Mouse (Mus musculus): ENCODE data around the gene Slc25a13. TPM values are rescaled to one million over a fixed set of nuclear protein-coding genes. Genes with fewer than 3 reads are reported as not detected.
A peak's percentile ranks its signal among the peaks of the same experiment; 100 is the strongest.
"Not testable (repeated sequence)": the region's sequence is repeated elsewhere in the genome, so short reads cannot be mapped to it uniquely, and the experiment has no call there.

The Slc25a13 gene
- polyA plus RNA-seq, 1 experiment, result 2.6 TPM

DNA sequence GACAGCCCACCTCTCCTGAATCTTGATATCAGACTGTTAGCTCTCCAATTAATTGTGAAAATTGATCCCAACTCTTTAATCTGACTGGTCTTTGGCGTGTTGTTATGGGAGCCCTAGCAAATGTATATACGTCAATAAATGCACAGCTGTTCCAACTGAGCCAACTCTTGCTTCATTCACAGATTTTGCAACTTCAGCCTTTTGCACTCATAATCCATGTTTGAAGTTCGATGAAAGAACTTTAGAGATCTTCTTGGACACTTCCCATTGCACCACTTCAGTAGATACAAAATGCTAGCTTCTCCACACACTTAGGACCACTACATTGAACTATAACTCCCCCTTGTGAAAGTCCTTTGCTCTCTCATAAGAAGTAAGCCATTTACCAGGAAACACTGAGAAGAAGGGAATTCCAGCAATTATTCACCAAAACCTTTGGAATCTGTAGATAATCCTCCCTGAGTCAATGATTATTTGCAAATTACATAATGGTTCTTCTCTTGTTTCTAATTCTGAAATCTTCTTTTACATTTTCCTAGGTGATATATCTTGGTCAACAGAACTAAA is 11.3 kb downstream of the Slc25a13 start:
- DNase-seq (ENCODE audit: extremely low spot score in 1 of 2, low spot score in 1 of 2), result no peak

DNA sequence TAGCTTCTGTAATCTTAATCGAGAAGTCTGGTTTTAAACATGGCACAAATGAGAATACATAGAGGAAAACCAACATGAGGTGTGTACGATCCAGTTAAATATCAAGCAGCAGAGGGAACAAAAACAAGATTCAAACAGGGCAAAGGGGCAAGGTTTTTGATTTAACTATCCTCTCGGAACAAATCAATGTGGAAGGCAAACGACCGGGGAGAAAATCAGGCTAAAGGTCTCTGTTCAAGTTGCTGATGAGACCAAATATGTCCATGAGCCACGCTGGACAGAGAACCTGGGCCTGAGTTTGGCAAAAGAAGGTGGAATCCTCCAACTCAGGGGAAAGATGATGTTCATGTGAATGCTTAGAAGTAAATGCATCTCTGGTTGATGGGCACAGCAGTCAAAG is 14.5 kb downstream of the Slc25a13 start:
- no peak for DNase-seq (ENCODE audit: extremely low spot score in 1 of 2, low spot score in 1 of 2)

DNA sequence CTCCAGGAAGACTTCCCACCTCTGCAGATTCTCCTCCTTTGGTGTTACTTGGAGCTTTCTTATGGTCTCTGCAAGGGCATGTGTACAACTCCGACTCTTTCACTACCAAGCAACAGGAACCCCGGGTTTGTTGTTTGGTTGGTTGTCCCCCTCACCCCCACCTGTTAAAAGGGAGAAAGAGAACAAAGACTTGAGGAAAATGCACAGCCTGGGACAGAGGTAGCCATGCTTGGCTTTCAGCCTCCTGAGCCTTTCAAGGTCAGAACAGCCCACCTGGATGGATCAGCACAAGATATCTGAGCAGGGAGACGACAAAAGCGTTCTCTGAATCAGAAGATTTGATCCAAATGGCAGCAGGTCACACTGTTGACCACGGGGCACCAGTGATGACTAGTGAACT is 15.0 kb downstream of the Slc25a13 start:
- no peak for DNase-seq (ENCODE audit: extremely low spot score in 1 of 2, low spot score in 1 of 2)

DNA sequence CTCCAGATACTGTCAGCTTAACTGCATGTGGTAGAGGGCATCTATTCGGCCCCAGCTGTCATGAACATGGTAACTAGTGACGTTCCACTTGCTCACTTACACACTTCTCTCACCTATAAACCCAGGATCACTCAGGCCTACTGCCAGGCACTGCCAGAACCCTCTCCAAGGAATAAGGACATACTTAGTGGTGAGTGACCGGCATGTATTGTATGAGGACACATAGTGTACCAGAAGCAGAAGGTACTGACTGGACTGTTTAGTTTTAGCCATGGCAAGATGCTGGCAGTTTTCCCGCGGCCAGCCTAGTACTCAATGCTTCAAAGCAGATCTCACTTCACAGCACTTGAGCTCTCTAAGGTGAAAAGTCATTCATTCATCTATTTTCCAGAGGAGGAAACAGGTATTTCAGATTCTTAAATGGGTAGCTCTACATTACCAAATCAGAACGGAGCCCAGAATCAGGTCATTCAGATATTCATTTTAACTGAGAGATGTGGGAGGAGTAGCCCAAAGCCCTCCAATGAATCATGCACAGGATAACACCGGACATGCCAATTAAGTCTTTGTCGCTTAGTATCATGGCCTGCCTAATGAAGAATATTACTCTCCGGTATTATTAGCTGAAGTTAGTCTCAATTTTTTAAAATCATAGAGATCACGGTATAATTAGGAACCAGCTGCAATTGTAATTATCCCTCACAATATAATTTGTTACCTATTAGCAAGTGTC is 17.7 kb downstream of the Slc25a13 start:
- DNase-seq (ENCODE audit: extremely low spot score in 1 of 2, low spot score in 1 of 2), result no peak

DNA sequence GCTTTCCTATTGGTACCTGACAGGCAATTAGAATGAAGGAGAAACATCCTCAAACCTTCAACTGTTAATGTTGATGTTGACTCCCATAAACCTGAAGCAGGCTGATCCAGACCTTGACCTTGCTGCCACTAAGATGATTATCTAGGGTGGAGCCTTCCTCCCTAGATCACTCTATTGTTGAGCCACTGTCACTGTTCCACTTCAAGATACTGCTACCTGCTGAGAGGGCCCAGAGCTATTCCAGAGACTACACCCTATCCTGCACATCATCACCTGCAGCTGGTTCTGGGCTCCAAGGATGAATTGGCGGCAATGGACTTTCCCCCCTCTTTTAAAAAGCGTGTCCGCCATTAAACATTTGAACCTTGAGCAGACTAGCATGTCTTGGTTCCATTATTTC is 18.9 kb downstream of the Slc25a13 start:
- not testable (repeated sequence) for DNase-seq (ENCODE audit: extremely low spot score in 1 of 2, low spot score in 1 of 2)

DNA sequence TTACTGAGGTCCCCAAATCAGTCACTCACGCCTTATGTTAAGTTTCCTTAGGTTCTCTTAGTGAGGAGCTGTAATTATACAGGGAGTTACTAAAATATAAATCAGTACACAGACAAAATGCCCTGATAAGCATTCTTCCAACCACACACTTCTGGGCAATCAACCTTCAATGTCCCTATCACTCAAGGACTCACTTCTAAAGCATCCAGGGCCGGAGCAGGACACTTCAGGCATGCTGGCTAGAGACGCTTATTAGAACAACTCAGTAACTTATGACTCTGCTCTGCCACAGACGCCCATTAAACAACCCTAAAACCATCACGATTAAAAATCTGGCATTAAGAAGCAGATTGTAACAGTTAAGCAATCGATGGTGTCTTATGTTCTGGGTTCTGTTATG is 19.6 kb downstream of the Slc25a13 start:
- no peak for DNase-seq (ENCODE audit: extremely low spot score in 1 of 2, low spot score in 1 of 2)

DNA sequence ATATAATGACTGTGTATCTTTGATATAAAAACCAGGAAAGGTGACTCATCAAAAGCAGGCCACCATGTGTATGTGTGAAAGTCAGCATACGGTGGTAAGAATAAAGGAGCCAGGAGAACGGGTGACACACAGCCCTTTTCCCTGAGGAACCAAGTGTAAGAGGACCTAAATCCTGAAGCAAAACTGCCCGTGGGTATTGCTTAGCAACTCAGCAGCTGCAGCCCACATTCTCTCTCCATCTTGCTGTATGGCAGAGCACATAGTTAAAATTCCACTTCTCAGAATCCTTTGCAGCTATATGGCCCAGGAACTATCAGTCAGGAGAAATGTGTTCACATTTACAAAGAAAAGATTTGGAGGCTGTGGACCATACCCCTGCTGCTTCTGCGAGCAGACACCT is 20.4 kb downstream of the Slc25a13 start:
- DNase-seq (ENCODE audit: extremely low spot score in 1 of 2, low spot score in 1 of 2), result peak in 1 of 2 experiments; percentile 45

DNA sequence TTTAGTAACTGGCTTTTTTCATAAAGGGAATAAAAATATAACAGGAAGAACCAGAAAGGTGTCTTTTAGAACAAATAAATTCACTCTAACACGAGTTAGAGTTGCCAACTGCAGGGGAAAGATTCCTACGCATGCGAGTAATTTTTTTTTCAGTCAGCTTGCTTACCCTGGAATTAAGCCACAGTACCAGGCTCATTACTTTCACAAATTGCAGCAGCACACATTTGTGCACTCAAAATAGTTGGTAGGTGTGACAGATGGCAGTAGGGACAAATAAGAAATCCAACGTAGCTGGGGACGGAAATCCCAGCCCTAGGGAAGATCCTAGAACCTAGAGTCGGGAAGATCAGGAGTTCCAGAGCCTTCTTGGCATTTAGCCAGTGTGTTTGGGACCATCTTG is 22.1 kb downstream of the Slc25a13 start:
- DNase-seq (ENCODE audit: extremely low spot score in 1 of 2, low spot score in 1 of 2), result peak; percentile 22 to 63

DNA sequence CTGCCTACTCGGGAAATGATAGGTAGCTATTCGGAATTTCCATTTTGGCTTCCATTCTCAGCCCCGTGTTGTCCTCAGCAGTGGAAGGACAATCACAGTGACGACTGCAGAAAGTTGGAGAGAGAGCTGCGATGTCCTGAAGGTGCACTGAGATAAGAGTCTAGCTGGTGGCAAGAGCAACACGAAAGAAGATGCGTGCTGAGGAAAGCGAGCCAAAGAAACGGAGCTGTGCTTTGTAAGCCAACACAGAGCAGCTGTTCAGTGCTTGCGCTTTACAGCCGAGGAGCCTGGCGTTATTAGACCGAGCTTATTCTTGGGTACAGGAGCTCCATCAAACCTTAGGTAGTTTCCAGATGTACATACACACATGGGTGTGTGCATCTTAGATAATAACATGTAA is 23.1 kb downstream of the Slc25a13 start:
- no peak for DNase-seq (ENCODE audit: extremely low spot score in 1 of 2, low spot score in 1 of 2)

DNA sequence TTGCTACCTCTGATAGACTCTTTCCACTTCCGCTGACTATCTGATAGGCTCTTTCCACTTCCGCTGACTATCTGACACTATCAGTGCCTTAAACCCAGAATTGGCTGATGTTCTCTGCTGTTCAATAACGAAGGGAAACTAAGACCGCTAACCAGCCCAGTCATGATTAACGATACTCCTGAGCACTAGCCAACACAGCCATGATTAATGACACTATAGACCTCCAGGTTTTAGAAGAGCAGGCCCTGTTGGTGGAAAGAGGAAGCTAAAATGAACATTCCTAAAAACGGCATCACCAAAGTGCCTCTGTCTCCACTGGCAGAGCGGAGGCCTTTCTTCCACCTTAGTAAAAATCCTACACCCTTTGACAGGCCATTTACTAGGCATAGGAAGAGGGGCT is 24.6 kb downstream of the Slc25a13 start:
- no peak for DNase-seq (ENCODE audit: extremely low spot score in 1 of 2, low spot score in 1 of 2)

DNA sequence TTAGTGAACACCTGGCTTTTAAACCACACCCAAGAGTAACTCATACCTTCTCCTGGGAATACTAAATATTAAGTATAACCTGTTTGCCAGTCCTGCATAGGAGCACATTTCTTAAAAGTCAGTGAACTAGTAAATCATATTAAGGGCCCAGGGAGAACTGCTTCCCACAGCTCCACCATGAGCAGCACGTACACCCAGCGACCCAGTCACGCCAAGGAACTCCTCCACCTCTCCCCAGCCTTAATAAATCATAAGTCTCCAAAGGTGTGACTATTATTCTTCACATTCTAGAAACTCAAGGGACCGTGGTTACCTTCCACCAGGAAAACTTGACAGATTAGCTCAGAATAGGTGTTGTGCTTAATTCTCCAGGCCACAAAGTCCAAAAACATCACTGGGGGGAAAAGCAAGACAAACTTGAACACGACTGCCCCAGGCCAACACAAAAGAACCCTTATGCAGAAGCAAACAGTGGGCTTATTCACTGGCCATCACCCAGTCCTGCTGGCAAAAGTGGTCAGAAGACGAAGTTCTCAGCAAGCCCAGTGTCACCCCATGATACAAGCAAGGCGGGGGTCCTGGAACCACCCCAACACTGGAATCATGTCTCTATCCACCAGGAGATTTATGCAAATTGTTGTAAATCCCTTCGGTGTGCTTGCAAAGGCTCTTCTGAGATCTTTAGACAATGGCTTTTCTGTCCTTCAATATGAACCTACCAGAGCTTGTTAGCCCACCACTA is 25.2 kb downstream of the Slc25a13 start:
- DNase-seq (ENCODE audit: extremely low spot score in 1 of 2, low spot score in 1 of 2), result peak in 1 of 2 experiments; percentile 42

DNA sequence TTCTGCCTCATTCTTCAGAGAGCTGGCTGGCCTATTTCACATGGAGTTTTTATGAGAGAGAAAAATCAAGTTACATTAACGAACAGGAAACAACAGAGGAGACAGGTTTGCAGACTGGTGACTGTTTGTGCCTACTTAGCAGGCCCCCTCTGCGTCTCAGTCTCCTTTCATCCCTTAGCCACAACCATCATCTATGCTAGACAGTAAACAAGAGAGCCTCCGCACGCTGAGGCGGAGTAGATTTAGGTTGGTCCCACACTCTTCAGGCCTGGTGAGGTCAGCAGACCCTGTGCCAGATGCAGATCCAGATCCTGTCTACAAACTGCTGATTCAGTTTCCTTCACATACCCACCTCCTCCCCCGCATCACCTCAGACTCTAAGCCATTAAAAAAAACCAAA is 28.0 kb downstream of the Slc25a13 start:
- DNase-seq (ENCODE audit: extremely low spot score in 1 of 2, low spot score in 1 of 2), result no peak

DNA sequence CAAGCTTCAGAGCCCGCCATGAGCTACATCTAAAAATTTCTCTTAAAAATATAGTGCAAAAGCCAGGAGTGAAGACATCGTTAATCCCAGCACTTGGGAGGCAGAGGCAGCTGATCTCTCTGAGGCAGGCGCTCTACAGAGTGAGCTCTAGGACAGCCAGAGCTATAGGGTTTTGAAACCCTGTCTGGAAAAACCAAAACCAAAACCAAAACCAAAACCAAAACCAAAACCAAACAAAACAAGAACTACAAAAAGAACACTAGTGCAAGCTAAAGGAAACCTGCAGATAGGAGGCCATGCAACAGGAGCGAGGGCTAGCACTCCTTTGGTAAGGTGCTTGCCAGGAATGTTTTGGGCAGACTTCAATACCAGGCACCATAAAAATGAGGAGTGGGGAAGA is 30.5 kb downstream of the Slc25a13 start:
- no peak for DNase-seq (ENCODE audit: extremely low spot score in 1 of 2, low spot score in 1 of 2)

DNA sequence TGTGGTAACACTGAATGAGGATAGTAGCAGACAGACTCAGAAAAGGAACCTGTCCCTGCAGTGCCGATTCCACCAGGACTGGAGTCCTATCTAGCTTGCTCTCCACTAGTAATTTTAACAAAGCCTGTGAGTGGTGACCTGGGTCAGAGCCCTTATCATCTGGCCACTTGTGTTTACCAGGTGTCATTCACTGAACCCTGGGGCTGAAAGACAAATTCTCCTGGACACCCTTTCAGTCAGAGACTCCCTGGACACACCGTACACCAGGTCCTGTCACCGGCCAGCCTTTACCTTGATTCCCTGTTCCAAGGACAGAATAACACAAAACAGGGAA is 31.3 kb downstream of the Slc25a13 start:
- DNase-seq (ENCODE audit: extremely low spot score in 1 of 2, low spot score in 1 of 2), result no peak

DNA sequence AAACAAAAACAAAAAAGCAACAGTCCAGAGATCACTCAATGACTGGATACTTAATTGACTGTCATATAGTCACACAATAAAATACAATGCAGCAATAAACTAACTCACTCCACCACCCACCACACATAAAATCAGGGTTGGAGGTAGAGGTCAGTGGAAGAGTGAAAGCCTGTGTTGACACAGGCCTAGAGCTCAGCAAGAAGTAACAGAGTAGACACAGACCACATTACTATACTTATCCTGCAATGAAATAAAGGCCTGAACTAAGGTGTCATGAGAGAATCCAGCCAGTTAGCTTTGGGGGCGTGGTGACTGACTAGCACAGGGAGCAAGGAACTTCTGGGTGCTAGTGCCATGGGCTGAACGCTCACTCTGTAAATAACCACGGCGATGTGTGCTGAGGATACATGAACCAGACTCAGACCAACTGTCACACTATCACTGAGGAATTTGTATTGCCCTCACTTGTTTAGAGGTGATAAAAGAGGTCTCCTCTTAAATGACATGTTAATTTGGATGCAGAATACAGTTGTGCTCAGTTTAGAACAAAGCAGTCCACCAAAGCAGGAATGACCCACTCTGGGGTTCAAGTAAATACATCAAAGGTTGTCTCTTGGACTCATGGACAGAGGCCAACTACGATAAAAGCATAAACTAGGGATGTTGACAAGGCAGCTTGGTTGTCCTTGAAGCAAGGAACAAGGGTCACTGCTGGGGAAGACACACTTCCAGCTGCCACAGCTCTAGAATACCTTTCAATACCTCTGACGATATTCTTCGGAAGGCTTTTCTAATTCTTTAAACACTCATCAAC is 31.8 kb downstream of the Slc25a13 start:
- no peak for DNase-seq (ENCODE audit: extremely low spot score in 1 of 2, low spot score in 1 of 2)

DNA sequence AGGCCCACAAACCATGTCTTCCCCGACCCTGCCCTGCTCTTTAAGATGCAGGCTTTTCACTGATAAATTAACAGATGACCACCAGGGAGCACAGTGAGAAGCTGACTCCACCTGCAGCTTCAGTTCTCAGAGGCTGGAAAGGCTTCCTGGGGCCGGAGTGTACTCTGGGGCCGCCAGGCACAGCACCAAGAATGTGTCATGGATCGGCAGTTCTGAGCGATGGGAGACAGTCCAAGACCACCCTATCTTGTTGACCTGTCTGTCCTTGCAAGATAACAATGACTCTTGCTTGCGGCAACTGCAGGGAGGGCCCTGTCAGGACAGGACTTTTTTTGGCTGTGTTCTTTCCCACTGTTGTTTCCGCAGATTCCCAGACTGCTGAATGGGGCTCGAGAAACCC is 33.4 kb downstream of the Slc25a13 start:
- no peak for DNase-seq (ENCODE audit: extremely low spot score in 1 of 2, low spot score in 1 of 2)

DNA sequence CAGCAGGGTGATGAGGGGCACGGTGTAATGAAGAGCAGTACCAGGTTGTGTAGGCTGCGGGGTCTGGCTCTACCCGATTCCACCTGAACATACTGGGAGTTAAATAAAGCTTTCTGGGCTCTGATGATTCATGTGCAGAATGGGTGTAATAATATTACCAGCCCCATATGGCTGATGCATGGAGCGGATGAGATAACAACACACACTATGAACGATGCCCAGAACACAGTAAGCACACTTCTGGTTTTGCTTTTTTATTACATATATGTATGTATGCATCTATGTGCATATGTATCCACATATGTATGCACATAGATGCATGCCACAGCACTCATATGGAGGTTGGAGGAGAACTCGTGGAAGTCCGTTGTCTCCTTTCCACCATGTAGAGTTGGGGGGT is 34.8 kb downstream of the Slc25a13 start:
- DNase-seq (ENCODE audit: extremely low spot score in 1 of 2, low spot score in 1 of 2), result no peak

DNA sequence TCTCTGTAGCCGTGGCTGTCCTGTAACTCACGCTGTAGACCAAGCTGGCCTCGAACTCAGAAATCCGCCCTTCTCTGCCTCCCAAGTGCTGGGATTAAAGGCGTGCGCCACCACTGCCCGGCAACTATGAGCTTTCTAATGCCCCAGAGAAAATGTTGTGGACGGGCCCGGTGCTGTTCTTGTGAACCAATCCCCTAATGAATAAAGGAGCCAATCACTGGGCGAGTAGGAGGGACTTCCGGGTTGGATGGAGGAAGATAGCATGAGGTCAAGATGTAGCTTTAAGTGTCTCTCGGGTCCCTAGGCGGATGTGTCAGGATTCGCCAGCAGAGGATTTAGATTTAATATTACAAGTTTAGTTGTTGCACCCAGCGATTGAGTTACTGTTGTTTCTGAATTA is 38.6 kb downstream of the Slc25a13 start:
- not testable (repeated sequence) for DNase-seq (ENCODE audit: extremely low spot score in 1 of 2, low spot score in 1 of 2)

DNA sequence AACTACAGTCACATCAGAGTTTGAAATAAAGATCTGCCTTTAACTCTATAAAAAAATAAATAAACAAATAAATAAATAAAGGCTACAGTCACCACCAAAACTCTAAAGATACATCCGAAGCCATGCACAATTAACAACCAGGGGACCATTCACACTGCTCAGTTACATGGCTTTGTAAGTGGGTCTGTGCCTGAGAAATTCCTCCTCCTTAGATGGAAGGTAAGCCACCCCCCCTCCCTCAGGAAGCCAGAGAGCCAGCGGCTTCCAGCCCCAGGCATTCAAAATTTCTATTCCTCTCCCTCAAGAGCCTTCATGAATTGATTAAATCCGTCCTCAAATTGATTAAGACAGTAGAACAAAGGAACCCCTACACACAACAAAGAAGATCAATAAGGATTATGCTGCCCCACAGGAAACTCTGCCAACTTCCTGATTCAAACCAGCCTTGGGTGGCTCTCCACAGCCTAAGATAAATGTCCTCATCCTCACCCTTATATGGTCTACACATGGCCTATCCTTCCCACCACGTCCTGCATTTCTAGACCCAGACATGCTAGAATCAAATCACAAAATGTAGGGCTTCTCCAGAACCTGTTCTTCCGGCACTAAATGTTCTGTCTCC is 41.5 kb downstream of the Slc25a13 start:
- DNase-seq (ENCODE audit: extremely low spot score in 1 of 2, low spot score in 1 of 2), result no peak

DNA sequence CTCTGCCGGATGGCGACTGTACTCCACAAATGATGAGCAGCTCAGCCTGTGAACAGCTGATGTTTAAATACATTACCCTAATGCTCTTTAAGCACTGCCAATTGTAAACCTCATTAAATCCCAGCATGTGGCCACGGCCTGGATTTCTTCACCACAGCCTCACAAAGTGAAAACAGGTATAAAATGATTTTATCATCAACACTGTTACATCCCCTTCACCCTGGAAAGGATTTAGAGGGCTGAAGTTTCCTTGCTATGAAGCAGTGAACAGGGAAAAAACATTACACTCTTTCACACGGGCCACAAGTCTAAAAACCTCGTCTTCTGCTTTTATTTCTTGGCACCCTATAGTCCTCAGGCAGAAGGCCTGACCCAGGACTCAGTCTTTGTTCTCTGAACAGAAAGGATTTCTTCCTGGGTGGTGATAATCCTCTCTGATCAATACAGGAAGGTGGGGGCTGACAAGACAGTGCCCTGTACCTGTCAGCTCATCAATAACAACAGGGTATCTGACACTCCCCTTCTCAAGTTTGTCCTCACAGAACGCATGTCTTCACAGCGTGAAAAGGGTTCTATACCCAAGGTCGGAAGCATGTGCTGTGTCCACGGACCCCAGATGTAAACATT is 42.9 kb downstream of the Slc25a13 start:
- no peak for DNase-seq (ENCODE audit: extremely low spot score in 1 of 2, low spot score in 1 of 2)
